Mouse (Mus musculus) CD4-positive helper T cell, adult 2 months (primary cell): ENCODE results near the gene Aldh3b2.

Experiments
- DNase-seq: peaks from one replicate; pipeline ENCODE4 v3.0.0-alpha.2; 2012; ENCODE audit warnings: low read depth, missing footprints, low spot score

Aldh3b2 gene

GRCm38 (mm10) chr19:3972229-3972628 lies at the start of gene Aldh3b2:
Aldh3b2 (plus strand) TSS chr19:3972328.
- no peak for DNase-seq

GRCm38 (mm10) chr19:3922661-3923371 lies 49.3 kb upstream of the Aldh3b2 start:
- no peak for DNase-seq

- no peak for DNase-seq
These were observed 48.5 kb upstream of the Aldh3b2 start for GRCm38 (mm10) chr19:3923586-3923985.

- no peak for DNase-seq
These were observed 47.9 kb upstream of the Aldh3b2 start for GRCm38 (mm10) chr19:3924190-3924589.

DNA sequence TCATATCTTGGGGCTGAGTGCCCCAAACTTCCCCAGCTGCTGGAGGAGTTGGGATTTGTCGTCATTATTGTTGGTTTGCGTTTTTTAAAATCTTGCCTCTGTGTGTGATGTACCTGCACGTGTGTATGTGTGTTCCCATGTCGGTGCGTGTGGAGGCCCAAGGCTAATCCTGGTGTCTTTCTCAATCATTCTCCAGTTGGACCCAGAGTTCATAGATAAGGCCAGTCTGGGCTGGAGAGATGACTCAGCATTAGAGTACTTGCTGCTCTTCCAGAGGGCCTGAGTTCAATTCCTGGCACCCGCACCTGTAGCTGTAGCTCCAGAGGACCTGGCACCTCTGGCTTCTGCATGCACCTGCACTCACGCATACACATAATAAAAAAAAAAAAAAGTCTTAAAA lies 47.3 kb upstream of the Aldh3b2 start:
- DNase-seq = no peak

DNA sequence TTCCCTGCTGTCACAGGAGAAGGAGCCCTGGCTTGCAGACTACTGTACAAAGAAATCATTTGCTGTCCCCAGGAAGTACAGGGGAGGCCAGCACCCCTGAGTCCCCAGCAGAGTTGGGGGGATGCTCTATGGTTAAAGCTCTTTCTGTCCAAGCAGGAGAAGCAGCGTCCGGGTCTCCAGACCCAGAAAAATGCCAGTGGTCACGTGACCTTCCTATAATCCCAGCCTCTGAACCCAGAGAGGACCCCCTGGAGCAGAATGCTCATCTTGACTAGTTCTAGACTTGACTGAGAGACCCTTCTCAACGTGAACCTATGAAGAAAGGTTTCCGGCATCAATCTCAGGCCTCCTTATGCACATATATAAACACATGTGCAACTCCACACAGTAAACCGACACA lies 46.3 kb upstream of the Aldh3b2 start:
- DNase-seq = no peak

GRCm38 (mm10) chr19:3926279-3926678 lies 45.8 kb upstream of the Aldh3b2 start:
- no peak for DNase-seq

- DNase-seq = no peak
These were observed 45.4 kb upstream of the Aldh3b2 start for GRCm38 (mm10) chr19:3926685-3927084.

GRCm38 (mm10) chr19:3927989-3928388 lies 44.1 kb upstream of the Aldh3b2 start:
- no peak for DNase-seq

DNA sequence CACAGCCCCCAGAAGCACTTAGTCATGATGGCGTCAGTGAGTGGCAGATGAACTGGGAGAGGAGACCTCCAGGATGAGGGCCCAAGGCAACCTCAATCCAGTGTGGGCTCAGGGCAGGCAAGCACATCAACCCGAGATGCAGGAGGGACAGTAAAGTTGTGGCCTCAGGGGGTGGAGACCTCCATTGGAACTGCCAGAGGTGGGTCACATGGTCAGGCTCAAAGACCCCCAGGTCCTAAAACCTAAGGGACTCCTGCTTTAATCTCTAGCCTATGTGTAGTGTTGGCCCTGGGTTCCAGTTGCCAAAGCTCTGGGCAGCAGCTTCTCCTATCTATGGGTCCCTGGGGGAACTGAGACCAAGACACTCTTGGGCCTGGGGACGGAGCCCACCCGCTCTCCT lies 43.3 kb upstream of the Aldh3b2 start:
- DNase-seq = no peak

DNA sequence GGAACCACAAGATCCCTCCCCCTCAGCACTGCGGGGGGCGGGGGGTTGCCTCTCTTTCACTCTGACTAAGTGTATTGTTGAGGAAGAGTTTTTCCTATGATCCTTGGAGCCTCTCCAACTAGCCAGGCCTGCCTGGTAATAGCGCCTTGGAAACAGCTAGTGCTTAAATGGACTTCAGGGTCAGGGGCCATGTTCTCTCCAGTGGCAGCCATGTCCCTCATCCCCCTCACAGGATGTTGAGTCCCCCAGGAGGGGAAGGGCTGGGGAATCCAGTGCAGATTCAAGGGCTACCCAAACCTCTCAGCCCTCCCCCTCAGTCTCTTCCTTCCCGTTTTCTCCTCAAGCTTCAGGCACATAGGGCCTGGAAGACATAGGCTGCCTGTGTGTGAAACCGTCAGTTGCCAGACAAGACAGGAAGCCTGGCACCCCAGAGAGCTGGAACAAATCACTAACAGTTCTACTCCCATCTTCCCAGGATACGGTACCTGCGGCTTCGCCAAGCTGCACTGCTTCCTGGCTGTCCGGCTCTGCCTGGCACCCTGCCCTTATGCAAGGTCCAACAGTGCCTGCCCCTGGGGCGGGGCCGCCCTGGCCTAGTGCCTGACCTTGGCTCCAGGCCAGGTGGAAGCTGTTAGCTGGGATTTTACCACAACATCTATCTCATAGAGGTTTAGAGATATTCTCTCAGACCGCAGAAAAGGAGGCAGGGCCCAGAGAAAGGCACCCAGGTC lies 42.8 kb upstream of the Aldh3b2 start, which contains the start of gene Aldh3b1:
Gene Aldh3b1 (minus strand): TSS at position 598 of the 731 bp plus-strand sequence.
- DNase-seq = peak; percentile 29

DNA sequence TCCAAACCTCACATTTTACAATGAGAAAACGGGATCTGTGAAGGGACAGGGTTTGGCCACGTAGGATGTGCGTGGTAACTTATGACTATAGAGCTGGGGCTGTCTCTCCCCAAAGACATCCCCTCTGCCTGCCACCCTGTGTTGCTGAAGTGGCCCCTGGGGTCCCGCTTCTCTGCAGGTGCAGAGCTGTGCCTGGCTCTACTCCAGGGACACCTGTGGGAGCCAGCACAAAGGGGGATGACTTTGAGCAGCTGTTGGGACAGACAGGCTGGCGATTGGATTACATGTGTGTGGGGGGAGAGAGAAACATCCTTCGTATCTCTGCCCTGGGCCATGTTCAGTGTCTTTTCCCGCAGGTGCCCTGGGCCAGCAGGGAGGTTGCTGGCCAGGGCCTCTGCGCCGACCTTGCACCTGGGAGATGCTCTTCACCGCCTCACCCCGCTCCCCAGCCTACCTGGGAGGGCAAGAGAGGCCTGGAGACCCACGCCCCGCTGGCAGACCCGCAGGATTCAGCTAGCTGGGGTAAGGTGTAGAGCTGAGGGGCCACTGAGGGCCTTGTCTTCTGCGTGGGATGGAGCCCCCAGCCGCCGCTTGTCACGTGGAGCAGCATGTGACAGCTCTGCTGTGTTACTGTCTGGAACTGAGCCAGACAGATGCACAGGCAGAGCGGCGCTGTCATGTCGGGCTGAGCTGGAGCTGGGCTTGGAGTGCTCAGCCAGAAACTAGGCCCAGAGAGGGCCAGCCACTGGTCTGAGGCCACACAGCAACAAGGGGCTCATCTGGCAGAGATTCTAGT lies 41.7 kb upstream of the Aldh3b2 start:
- DNase-seq = no peak

DNA sequence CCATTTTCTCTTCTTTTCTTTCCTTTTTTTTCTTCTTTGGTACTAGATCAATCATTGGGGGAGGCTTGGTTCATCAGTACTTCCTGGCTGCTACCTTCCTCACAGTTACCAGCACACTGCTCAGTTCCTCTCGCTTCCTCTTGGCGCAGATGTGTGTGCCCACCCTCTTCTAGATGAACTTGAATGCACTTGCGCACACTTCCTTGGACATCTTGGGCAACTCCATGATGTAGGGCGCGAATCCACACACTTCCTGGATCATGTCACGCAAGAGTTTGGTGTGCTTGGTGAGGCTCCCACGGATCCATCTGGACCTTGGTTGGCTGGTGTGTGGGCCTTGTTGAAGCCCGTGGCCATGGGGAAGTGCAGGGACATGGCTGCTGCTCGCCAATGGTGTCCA lies 40.4 kb upstream of the Aldh3b2 start:
- DNase-seq = no peak

DNA sequence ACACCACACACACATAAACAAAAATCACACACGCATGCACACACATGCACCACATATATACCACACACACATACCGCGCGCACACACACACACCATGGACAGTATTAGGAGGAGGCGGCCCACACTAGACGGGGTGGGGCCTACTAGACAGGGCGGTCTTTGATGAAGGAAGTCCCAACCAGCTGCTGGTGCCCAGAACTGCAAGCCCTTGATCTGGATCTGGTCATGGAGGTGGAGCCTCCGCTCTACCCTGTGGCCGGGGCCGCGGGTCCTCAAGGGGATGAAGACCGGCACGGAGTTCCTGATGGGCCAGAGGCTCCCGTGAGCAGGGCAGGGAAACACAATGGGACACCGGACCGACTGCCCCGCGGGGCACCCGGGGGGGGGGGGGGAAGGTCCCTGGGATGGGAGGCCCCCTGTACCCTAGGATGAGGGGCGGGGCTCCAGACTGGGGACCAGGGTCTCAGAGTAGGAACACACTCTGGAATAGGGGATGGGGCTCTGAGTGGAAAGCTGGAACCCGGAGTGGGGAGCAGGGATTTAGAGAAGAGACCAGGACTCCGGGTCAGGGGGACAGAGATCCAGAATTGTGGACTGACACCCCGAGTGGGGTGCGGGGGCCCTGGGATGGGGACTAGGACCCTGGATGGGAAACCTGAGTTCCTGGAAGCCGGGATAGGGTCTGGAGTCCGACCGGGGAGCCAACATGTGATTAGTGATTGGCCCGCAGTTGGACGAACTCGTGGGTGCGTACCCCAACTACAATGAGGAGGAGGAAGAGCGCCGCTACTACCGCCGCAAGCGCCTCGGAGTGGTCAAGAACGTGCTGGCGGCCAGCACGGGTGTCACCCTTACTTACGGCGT lies 36.9 kb upstream of the Aldh3b2 start, which contains the start of gene Unc93b1:
Gene Unc93b1 (plus strand): TSS at position 155 of the 864 bp plus-strand sequence.
- peak; percentile 80 for DNase-seq

DNA sequence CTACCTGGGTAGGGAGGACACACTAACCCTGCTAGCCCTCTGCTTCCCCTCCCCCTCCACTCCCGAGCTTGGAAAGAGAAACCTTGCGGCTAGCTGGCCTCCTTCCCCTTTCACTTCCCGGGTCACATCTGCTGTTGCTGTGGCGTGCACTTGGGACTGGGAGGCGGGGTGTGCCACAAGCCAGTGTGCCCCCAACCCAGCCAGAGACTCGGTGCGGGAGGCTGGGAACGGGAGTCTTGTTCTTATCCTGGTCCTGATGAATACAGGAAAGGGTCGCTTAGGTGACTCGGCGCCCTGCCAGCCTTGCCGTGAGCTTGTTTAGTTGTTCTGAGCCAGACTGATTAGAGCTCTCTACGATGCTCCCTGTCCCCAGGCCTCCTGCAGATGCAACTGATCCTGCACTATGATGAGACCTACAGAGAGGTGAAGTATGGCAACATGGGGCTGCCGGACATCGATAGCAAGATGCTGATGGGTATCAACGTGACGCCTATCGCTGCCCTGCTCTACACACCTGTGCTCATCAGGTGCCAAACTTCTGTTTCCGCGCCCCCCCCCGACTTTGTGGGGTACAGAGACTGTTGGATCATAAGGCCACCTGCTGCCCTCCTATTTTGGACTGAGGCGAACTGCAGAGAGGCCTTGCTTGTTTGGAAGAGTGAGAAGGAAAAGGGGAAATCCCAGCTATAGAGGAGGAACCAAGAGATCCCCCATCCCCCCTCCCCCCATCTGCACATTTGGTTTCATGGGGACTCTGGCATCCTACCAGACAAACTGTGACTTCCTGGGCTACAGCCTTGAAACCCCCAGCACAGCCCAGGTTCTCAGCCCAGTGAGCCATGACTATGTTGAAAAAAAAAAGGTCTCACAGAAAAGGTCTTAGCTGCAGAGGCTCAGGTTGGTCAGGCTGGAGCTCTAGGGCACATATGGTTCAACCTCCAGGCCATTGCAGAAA lies 36.0 kb upstream of the Aldh3b2 start:
- peak; percentile 67 for DNase-seq

- DNase-seq = no peak
These were observed 29.8 kb upstream of the Aldh3b2 start for GRCm38 (mm10) chr19:3942315-3942714.

GRCm38 (mm10) chr19:3942986-3943735 lies 29.0 kb upstream of the Aldh3b2 start:
- DNase-seq = peak; percentile 78

GRCm38 (mm10) chr19:3945872-3946564 lies 26.1 kb upstream of the Aldh3b2 start:
- peak; percentile 67 for DNase-seq

GRCm38 (mm10) chr19:3946715-3947114 lies 25.4 kb upstream of the Aldh3b2 start:
- peak; percentile 62 for DNase-seq
